Mouse (Mus musculus) limb, embryonic 10.5 days (tissue): ENCODE results near the gene Osbpl3. TPM values are rescaled to one million over a fixed set of nuclear protein-coding genes. Genes with fewer than 3 reads are reported as not detected.

Experiments used
- DNase-seq: peaks from one replicate; pipeline ENCODE4 v3.0.0-alpha.2; 2017; ENCODE audit warnings: low spot score
- H3K27ac ChIP-seq: fragments of 300-500 bp; sonication (generic); 2 replicates; pipeline ENCODE4 v1.5.1; 2016; ENCODE audit warnings: mild to moderate bottlenecking
- H3K27me3 ChIP-seq: fragments of 300-500 bp; sonication (generic); 2 replicates; pipeline ENCODE4 v1.6.1; 2016; ENCODE audit warnings: low read depth, mild to moderate bottlenecking; ENCODE audit not compliant: poor library complexity, severe bottlenecking
- H3K36me3 ChIP-seq: fragments of 300-500 bp; sonication (generic); 2 replicates; pipeline ENCODE4 v1.6.1; 2016; ENCODE audit warnings: mild to moderate bottlenecking, moderate library complexity
- H3K4me1 ChIP-seq: fragments of 300-500 bp; sonication (generic); 2 replicates; pipeline ENCODE4 v1.6.1; 2016
- H3K4me3 ChIP-seq: fragments of 300-500 bp; sonication (generic); 2 replicates; pipeline ENCODE4 v1.5.1; 2016; ENCODE audit warnings: mild to moderate bottlenecking, moderate library complexity
- H3K9me3 ChIP-seq: fragments of 300-500 bp; sonication (generic); replicated peaks from 2 replicates; pipeline ENCODE4 v1.6.1; 2016; ENCODE audit warnings: mild to moderate bottlenecking
- WGBS: fragments of 180-500 bp; shearing (Covaris S2); methylation state at CpG from one replicate; pipeline ENCODE4 v1.1.7; 2016; 5-methylcytosine and 5-hydroxymethylcytosine counted together
- polyA plus RNA-seq: library from polyadenylated mRNA; unstranded; fragments of >200 nt; fragmentation: Nextera tagmentation; extraction: Ambion mirVana; gene quantifications from 2 replicates; pipeline ENCODE4 v1.2.1, GENCODE M21; 2016

Osbpl3 gene
- polyA plus RNA-seq, 1 experiment from 2014 or later = 7.0 TPM

DNA sequence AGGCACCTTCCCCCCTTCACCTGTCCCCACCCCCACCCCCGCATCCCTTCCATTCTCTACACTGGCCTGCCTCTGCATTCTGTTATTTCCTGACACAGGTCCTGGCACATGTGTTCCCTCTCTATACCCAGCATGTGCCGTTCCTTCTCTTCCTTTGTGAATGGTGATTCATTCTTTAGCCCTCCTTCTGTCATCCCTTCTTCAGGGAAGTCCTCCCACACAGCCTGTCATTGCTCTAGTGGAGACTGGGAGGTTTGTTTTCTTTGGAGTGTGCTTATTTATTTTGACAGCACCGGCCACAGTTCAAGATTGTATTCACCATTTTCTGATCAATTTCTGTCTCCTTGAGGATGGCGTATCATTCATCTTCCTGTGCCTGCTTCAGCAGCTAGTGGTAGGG lies 6.0 kb upstream of the Osbpl3 start:
- Histone ChIP-seq H3K27ac (no peak overlapping the region), H3K9me3 (no peaks in the 10 kb centered on the region), H3K36me3 (no peaks in the 10 kb centered on the region), H3K4me3 (no peak overlapping the region), H3K27me3 (no peaks in the 10 kb centered on the region; the same call in 1 of the 2 replicates), H3K4me1 (no peaks in the 10 kb centered on the region)
- DNase-seq = no peak
- WGBS = 83% methylated on average over 4 of the region's 4 CpGs

DNA sequence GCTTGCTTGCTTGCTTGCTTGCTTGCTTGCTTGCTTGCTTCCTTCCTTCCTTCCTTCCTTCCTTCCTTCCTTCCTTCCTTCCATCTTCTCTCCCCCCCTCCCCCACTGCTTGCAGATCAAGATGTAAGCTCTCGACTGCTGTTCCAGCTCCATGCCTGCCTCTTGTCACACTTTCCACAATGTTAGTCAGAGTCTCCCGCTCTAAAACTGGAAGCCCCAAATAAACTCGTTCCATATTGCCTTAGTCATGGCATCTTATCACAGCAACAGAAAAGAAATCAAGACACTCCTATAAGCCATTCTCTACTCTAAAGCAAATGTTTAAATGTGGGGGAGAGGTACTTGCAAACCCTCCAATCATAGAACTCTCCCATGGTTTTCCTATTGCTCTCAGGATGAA lies 5.6 kb upstream of the Osbpl3 start:
- no peak for DNase-seq
- H3K4me3 ChIP-seq = no peak overlapping the region
- H3K36me3 ChIP-seq = no peaks in the 10 kb centered on the region
- H3K9me3 ChIP-seq = no peaks in the 10 kb centered on the region
- H3K4me1 ChIP-seq = peaks cover 2% of the 10 kb centered on the region
- 82% methylated on average over 3 of the region's 3 CpGs for WGBS
- H3K27ac ChIP-seq = no peak overlapping the region
- no peaks in the 10 kb centered on the region; the same call in 1 of the 2 replicates for H3K27me3 ChIP-seq

- no peak overlapping the region for H3K4me3 ChIP-seq
- H3K27me3 ChIP-seq = no peaks in the 10 kb centered on the region; the same call in 1 of the 2 replicates
- H3K36me3 ChIP-seq = no peaks in the 10 kb centered on the region
- no peaks in the 10 kb centered on the region for H3K9me3 ChIP-seq
- 95% methylated on average over 5 of the region's 5 CpGs for WGBS
- no peak overlapping the region for H3K27ac ChIP-seq
- no peak for DNase-seq
- H3K4me1 ChIP-seq = peaks cover 10% of the 10 kb centered on the region
Observed at GRCm38 (mm10) chr6:50460646-50461045, 4.6 kb upstream of the Osbpl3 start.

- Histone ChIP-seq H3K27me3 (peaks cover under 1% of the 10 kb centered on the region), H3K9me3 (no peaks in the 10 kb centered on the region), H3K4me1 (peaks cover 14% of the 10 kb centered on the region), H3K4me3 (no peak overlapping the region), H3K27ac (no peak overlapping the region), H3K36me3 (no peaks in the 10 kb centered on the region)
- no peak for DNase-seq
Observed at GRCm38 (mm10) chr6:50460246-50460645, 4.2 kb upstream of the Osbpl3 start.

- no peak overlapping the region for H3K27ac ChIP-seq
- WGBS = 75% methylated on average over 5 of the region's 5 CpGs
- DNase-seq = no peak
- no peaks in the 10 kb centered on the region for H3K36me3 ChIP-seq
- peaks cover 21% of the 10 kb centered on the region for H3K4me1 ChIP-seq
- H3K4me3 ChIP-seq = no peak overlapping the region
- H3K9me3 ChIP-seq = no peaks in the 10 kb centered on the region
- peaks cover 10% of the 10 kb centered on the region for H3K27me3 ChIP-seq
Observed at GRCm38 (mm10) chr6:50459271-50459670, 3.3 kb upstream of the Osbpl3 start.

- Histone ChIP-seq H3K4me3 (no peak overlapping the region), H3K27me3 (peaks cover 19% of the 10 kb centered on the region), H3K27ac (no peak overlapping the region), H3K36me3 (no peaks in the 10 kb centered on the region), H3K9me3 (no peaks in the 10 kb centered on the region), H3K4me1 (peaks cover 21% of the 10 kb centered on the region)
- no peak for DNase-seq
- 88% methylated on average over 12 of the region's 12 CpGs for WGBS
Observed at GRCm38 (mm10) chr6:50457551-50458348, 1.7 kb upstream of the Osbpl3 start.

GRCm38 (mm10) chr6:50456706-50457105 lies 705 bp upstream of the Osbpl3 start:
- no peaks in the 10 kb centered on the region for H3K9me3 ChIP-seq

DNA sequence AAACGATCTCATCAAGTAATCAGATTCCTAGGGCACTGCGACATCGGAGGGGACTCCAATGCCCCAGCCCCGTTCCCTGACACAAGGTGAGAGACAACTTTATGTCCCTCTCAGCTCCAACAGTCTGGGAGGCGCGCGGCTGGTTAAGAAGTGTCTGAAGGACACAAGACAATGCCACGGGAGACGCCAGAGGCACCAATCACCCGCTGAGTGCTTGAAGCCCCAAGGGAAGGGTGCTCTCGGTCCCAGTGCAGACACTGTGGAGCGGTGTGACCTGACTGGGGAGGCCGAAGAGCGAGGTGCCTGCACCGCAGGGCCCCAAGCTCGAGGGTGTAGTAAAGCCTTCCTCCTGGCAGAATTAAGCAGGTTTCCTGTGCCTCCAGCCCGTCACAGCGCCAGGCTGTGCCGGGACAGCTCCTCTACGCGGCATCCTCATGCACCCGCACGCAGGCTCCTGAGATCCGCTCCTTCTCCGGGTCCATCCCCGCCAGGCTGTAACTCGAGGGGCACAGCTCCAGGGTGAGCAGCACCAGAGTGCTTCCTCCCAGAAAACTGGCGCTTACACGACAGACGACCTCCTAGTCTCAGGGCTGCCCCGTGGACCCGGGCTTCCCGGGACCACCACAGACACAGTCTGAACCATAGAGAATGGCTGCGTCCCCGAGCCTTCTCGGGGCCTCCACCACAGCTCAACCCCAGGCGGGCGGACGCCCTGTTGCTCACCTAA lies 736 bp downstream of the Osbpl3 start:
- H3K4me3 ChIP-seq = peak overlapping the region; percentile 76
- H3K36me3 ChIP-seq = no peaks in the 10 kb centered on the region
- peaks cover 21% of the 10 kb centered on the region for H3K4me1 ChIP-seq
- peaks cover 19% of the 10 kb centered on the region for H3K27me3 ChIP-seq
- H3K27ac ChIP-seq = peak overlapping the region; percentile 83
- H3K9me3 ChIP-seq = no peaks in the 10 kb centered on the region
- WGBS = under 1% methylated on average over 39 of the region's 39 CpGs
- DNase-seq = peak; percentile 69

More at GRCm38 (mm10) chr6:50456706-50457105, 705 bp upstream of the Osbpl3 start:
- Histone ChIP-seq H3K4me3 (peak overlapping the region; percentile 76), H3K27ac (no peak overlapping the region), H3K4me1 (peaks cover 21% of the 10 kb centered on the region), H3K27me3 (peaks cover 19% of the 10 kb centered on the region), H3K36me3 (no peaks in the 10 kb centered on the region)
- no peak for DNase-seq
- WGBS = 72% methylated on average over 14 of the region's 14 CpGs

DNA sequence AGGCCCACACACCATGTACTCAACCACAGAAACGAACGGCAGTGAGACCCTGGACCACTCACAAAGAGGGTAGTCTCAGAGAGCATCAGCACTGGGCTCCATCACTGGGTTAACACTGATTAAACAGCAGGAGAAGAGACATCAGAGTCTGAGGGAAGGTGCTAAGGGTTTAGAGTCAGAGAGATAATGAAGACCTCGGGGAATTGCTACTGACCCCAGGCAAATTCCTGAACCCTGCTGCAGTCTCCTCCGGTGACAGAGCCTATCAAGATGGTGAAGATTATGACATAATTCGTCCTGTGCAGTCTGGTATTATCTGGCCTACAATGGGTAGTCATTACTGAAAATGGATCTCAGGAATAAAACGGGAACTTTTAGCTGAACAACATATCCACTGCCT lies 2.4 kb downstream of the Osbpl3 start:
- H3K4me1 ChIP-seq = peaks cover 21% of the 10 kb centered on the region
- peaks cover 19% of the 10 kb centered on the region for H3K27me3 ChIP-seq
- no peak overlapping the region for H3K4me3 ChIP-seq
- H3K27ac ChIP-seq = no peak overlapping the region
- no peak for DNase-seq
- no peaks in the 10 kb centered on the region for H3K36me3 ChIP-seq
- no peaks in the 10 kb centered on the region for H3K9me3 ChIP-seq
- WGBS = 62% methylated on average over 6 of the region's 6 CpGs

- Histone ChIP-seq H3K4me3 (no peak overlapping the region), H3K9me3 (no peaks in the 10 kb centered on the region), H3K4me1 (peaks cover 21% of the 10 kb centered on the region), H3K27ac (no peak overlapping the region), H3K27me3 (peaks cover 19% of the 10 kb centered on the region), H3K36me3 (no peaks in the 10 kb centered on the region)
- 90% methylated on average over 10 of the region's 10 CpGs for whole genome bisulfite sequencing
- no peak for DNase-seq
Observed at GRCm38 (mm10) chr6:50452220-50452619, 3.8 kb downstream of the Osbpl3 start.

DNA sequence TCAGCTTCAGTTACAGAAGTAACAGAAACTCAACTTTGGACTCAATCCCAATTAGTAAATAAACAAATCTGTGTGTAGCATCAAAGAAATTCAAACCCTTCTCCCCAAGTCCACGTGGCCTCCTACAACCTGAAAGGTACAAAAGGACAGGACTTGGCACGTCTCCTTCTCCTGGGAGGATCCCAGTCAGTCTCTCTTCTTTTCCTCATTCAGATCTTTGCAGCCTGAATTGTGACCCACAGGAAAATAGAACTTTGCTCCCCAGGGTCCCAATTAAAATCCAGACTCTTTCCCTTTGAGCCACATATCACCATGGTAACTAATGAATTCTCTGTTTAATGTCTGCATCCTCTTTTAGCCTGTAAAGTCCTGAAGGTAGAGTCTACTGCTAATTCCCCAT lies 10.4 kb downstream of the Osbpl3 start:
- 73% methylated on average over 2 of the region's 2 CpGs for WGBS

DNA sequence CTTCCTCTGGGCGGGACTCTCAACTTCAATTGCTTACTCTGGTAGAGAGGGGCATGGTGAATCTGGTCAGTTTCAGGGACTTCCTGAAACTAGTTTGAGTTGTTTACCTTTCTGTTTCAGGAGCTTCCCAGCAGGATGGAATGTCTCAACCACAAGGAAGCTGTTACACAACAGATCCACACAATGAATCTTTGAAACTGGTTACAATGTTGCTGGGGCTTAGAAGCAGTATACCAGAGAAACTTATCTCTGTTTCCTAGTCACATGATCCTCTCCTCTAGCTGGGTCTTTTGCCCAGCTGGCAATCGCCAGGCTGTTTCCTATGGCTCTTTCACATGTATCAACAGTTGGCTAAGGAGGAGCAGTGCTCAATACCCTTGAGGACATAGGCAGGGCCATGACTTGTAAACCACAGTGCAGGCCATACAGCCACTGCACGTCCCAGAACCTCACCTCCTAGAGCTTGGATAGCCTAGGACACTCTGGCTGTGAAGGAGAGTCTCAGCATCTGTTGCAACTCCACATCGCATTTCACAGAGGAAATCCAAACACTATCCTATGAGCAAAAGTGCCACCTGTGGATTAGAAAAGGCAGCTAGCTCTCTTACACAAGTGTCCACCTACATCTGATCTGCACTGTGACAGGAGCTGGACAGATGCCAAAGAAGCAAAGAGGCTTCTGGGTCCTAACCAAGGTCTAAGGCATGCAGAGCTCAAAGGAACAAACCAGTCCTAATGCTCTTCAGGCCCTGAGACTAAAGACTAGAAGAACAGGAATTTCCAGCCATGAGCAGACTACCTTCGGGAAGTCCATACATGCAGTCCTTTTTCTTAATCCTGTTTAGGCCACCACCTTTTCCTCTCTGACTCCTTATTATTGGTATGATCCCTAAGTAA lies 14.8 kb downstream of the Osbpl3 start:
- no peak overlapping the region for H3K4me3 ChIP-seq
- H3K27ac ChIP-seq = no peak overlapping the region
- no peak for DNase-seq
- H3K36me3 ChIP-seq = no peaks in the 10 kb centered on the region
- 91% methylated on average over 5 of the region's 5 CpGs for WGBS
- no peaks in the 10 kb centered on the region for H3K9me3 ChIP-seq
- H3K27me3 ChIP-seq = no peaks in the 10 kb centered on the region
- no peaks in the 10 kb centered on the region for H3K4me1 ChIP-seq

More for the DNA sequence above, 10.4 kb downstream of the Osbpl3 start:
- no peak for DNase-seq
- H3K9me3 ChIP-seq = no peaks in the 10 kb centered on the region
- H3K4me1 ChIP-seq = no peaks in the 10 kb centered on the region
- no peaks in the 10 kb centered on the region for H3K27me3 ChIP-seq
- H3K27ac ChIP-seq = no peak overlapping the region
- H3K4me3 ChIP-seq = no peak overlapping the region
- H3K36me3 ChIP-seq = no peaks in the 10 kb centered on the region
